Mouse (Mus musculus) embryonic fibroblast, embryonic 13.5 days (primary cell): Measurements from ENCODE around the gene Alpk3.

Source experiments
- CTCF ChIP-seq: IDR thresholded peaks from 2 replicates; pipeline ENCODE4 v1.5.1; 2011; ENCODE audit warnings: mild to moderate bottlenecking, control low read depth, low read length, moderate library complexity, borderline replicate concordance; ENCODE audit not compliant: insufficient read depth
- POLR2A ChIP-seq: IDR thresholded peaks from 2 replicates; pipeline ENCODE4 v1.6.1; 2011; ENCODE audit warnings: low read depth, mild to moderate bottlenecking, control low read depth, low read length, moderate library complexity

DNA sequence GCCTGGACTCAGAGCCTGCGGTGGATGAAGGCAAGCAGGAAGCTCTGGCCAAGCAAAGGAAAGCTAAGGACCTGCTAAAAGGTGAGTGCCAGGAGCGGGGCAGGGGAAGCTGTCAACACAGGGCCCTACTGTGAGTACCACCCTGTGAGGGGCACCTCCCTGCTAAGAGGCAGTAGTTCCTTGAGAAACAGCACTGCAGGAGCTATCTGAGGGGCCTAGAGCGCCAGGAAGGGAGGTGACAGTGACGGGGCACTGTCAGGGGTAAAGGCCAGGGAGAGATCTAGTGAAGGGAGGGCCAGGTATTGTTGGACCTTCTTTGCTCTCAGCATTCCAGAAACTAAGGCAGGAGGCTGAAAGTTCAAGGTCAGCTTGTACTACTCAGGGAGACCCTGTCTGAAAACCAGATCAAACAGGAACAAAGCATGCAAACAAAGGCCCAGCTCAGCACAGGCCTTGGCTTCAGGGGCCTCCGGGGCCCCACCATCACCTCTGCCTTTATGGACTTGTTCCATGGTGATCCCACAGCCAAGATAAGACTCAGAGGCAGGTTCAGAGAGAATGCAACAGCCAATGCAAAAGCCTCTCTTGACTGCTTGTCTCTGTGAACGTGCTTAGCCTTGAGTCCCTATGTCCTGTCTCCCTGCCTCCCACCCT is 36.8 kb downstream of the Alpk3 start:
- TF ChIP-seq CTCF (no peak), POLR2A (no peak)
